Mouse (Mus musculus): ENCODE data around the gene Tex9. TPM values are rescaled to one million over a fixed set of nuclear protein-coding genes. Genes with fewer than 3 reads are reported as not detected.
"Not testable (repeated sequence)": the region's sequence is repeated elsewhere in the genome, so short reads cannot be mapped to it uniquely, and the experiment has no call there.

The Tex9 gene
- polyA plus RNA-seq, 1 experiment from 2014 or later: 48.5 TPM

GRCm38 (mm10) chr9:72467551-72468407 is 24.2 kb downstream of the Tex9 start:
- no peak for ATAC-seq (ENCODE audit: low FRiP score, low TSS enrichment)
- Histone ChIP-seq H3K4me3 (ENCODE audit: low read length) (no peak overlapping the region), H3K9me3 (ENCODE audit: control insufficient read depth, low read length) (no peaks in the 10 kb centered on the region), H3K4me2 (replicated peaks; ENCODE audit: low read depth, low read length) (no peak overlapping the region), H3K27me3 (ENCODE audit: control insufficient read depth, insufficient read depth, low read length) (no peaks in the 10 kb centered on the region), H3K4me1 (ENCODE audit: control insufficient read depth, insufficient read depth, low read length) (no peaks in the 10 kb centered on the region), H3K9ac (ENCODE audit: low read depth, low read length) (no peak overlapping the region), H3K27ac (ENCODE audit: low read depth, low read length) (no peak overlapping the region), H3K36me3 (ENCODE audit: control insufficient read depth, insufficient read depth, low read length) (peaks cover 11% of the 10 kb centered on the region; the same call in 1 of the 2 replicates)
- WGBS: 69% methylated on average over 11 of the region's 11 CpGs

GRCm38 (mm10) chr9:72465754-72466181 is 26.2 kb downstream of the Tex9 start:
- Histone ChIP-seq H3K9ac (ENCODE audit: low read depth, low read length) (no peak overlapping the region), H3K27me3 (ENCODE audit: control insufficient read depth, insufficient read depth, low read length) (no peaks in the 10 kb centered on the region)

GRCm38 (mm10) chr9:72464806-72465205 is 27.2 kb downstream of the Tex9 start:
- no peak for ATAC-seq (ENCODE audit: low FRiP score, low TSS enrichment)

More at GRCm38 (mm10) chr9:72465754-72466181, 26.2 kb downstream of the Tex9 start:
- Histone ChIP-seq H3K27ac (ENCODE audit: low read depth, low read length) (no peak overlapping the region), H3K36me3 (ENCODE audit: control insufficient read depth, insufficient read depth, low read length) (peaks cover 19% of the 10 kb centered on the region), H3K4me1 (ENCODE audit: control insufficient read depth, insufficient read depth, low read length) (no peaks in the 10 kb centered on the region), H3K9me3 (ENCODE audit: control insufficient read depth, low read length) (no peaks in the 10 kb centered on the region), H3K4me2 (replicated peaks; ENCODE audit: low read depth, low read length) (no peak overlapping the region), H3K4me3 (ENCODE audit: low read length) (no peak overlapping the region)
- WGBS: 85% methylated on average over 4 of the region's 4 CpGs
- no peak for ATAC-seq (ENCODE audit: low FRiP score, low TSS enrichment)

GRCm38 (mm10) chr9:72462427-72462826 is 29.6 kb downstream of the Tex9 start:
- H3K9ac ChIP-seq (ENCODE audit: low read depth, low read length): no peak overlapping the region
- H3K36me3 ChIP-seq (ENCODE audit: control insufficient read depth, insufficient read depth, low read length): peaks cover 40% of the 10 kb centered on the region
- no peak overlapping the region for H3K27ac ChIP-seq (ENCODE audit: low read depth, low read length)
- H3K4me2 ChIP-seq (replicated peaks; ENCODE audit: low read depth, low read length): no peak overlapping the region
- no peak overlapping the region for H3K4me3 ChIP-seq (ENCODE audit: low read length)
- no peaks in the 10 kb centered on the region for H3K27me3 ChIP-seq (ENCODE audit: control insufficient read depth, insufficient read depth, low read length)
- no peaks in the 10 kb centered on the region for H3K9me3 ChIP-seq (ENCODE audit: control insufficient read depth, low read length)
- no peaks in the 10 kb centered on the region for H3K4me1 ChIP-seq (ENCODE audit: control insufficient read depth, insufficient read depth, low read length)
- WGBS: 96% methylated on average over 2 of the region's 2 CpGs
- no peak for ATAC-seq (ENCODE audit: low FRiP score, low TSS enrichment)

More at GRCm38 (mm10) chr9:72464806-72465205, 27.2 kb downstream of the Tex9 start:
- Histone ChIP-seq H3K36me3 (ENCODE audit: control insufficient read depth, insufficient read depth, low read length) (peaks cover 28% of the 10 kb centered on the region), H3K27me3 (ENCODE audit: control insufficient read depth, insufficient read depth, low read length) (no peaks in the 10 kb centered on the region), H3K4me1 (ENCODE audit: control insufficient read depth, insufficient read depth, low read length) (no peaks in the 10 kb centered on the region), H3K9ac (ENCODE audit: low read depth, low read length) (no peak overlapping the region), H3K9me3 (ENCODE audit: control insufficient read depth, low read length) (no peaks in the 10 kb centered on the region), H3K27ac (ENCODE audit: low read depth, low read length) (no peak overlapping the region), H3K4me3 (ENCODE audit: low read length) (no peak overlapping the region), H3K4me2 (replicated peaks; ENCODE audit: low read depth, low read length) (no peak overlapping the region)
- WGBS: 100% methylated on average over 1 of the region's 1 CpGs

GRCm38 (mm10) chr9:72460767-72461166 is 31.2 kb downstream of the Tex9 start:
- no peak overlapping the region for H3K4me3 ChIP-seq (ENCODE audit: low read length)
- no peak overlapping the region for H3K4me2 ChIP-seq (replicated peaks; ENCODE audit: low read depth, low read length)
- H3K9ac ChIP-seq (ENCODE audit: low read depth, low read length): no peak overlapping the region
- H3K9me3 ChIP-seq (ENCODE audit: control insufficient read depth, low read length): no peaks in the 10 kb centered on the region
- H3K36me3 ChIP-seq (ENCODE audit: control insufficient read depth, insufficient read depth, low read length): peaks cover 49% of the 10 kb centered on the region
- H3K4me1 ChIP-seq (ENCODE audit: control insufficient read depth, insufficient read depth, low read length): no peaks in the 10 kb centered on the region
- no peaks in the 10 kb centered on the region for H3K27me3 ChIP-seq (ENCODE audit: control insufficient read depth, insufficient read depth, low read length)
- 78% methylated on average over 3 of the region's 3 CpGs for WGBS
- ATAC-seq (ENCODE audit: low FRiP score, low TSS enrichment): no peak
- H3K27ac ChIP-seq (ENCODE audit: low read depth, low read length): no peak overlapping the region

- H3K4me3 ChIP-seq (ENCODE audit: low read length): no peak overlapping the region
- no peaks in the 10 kb centered on the region for H3K4me1 ChIP-seq (ENCODE audit: control insufficient read depth, insufficient read depth, low read length)
- ATAC-seq (ENCODE audit: low FRiP score, low TSS enrichment): no peak
- H3K4me2 ChIP-seq (replicated peaks; ENCODE audit: low read depth, low read length): no peak overlapping the region
- 87% methylated on average over 3 of the region's 3 CpGs for WGBS
- H3K36me3 ChIP-seq (ENCODE audit: control insufficient read depth, insufficient read depth, low read length): peaks cover 47% of the 10 kb centered on the region
- H3K9ac ChIP-seq (ENCODE audit: low read depth, low read length): no peak overlapping the region
- no peak overlapping the region for H3K27ac ChIP-seq (ENCODE audit: low read depth, low read length)
- H3K27me3 ChIP-seq (ENCODE audit: control insufficient read depth, insufficient read depth, low read length): no peaks in the 10 kb centered on the region
- H3K9me3 ChIP-seq (ENCODE audit: control insufficient read depth, low read length): no peaks in the 10 kb centered on the region
Observed at GRCm38 (mm10) chr9:72459703-72460102, 32.3 kb downstream of the Tex9 start.

GRCm38 (mm10) chr9:72458233-72458632 is 33.8 kb downstream of the Tex9 start:
- H3K36me3 ChIP-seq (ENCODE audit: control insufficient read depth, insufficient read depth, low read length): peaks cover 47% of the 10 kb centered on the region
- H3K27ac ChIP-seq (ENCODE audit: low read depth, low read length): no peak overlapping the region
- no peaks in the 10 kb centered on the region for H3K4me1 ChIP-seq (ENCODE audit: control insufficient read depth, insufficient read depth, low read length)
- no peak overlapping the region for H3K4me2 ChIP-seq (replicated peaks; ENCODE audit: low read depth, low read length)
- H3K9me3 ChIP-seq (ENCODE audit: control insufficient read depth, low read length): no peaks in the 10 kb centered on the region
- H3K9ac ChIP-seq (ENCODE audit: low read depth, low read length): no peak overlapping the region
- no peak overlapping the region for H3K4me3 ChIP-seq (ENCODE audit: low read length)
- ATAC-seq (ENCODE audit: low FRiP score, low TSS enrichment): peak; percentile 66; the same call in 1 of the 2 replicates
- 24% methylated on average over 5 of the region's 5 CpGs for WGBS
- H3K27me3 ChIP-seq (ENCODE audit: control insufficient read depth, insufficient read depth, low read length): no peaks in the 10 kb centered on the region

- no peak overlapping the region for H3K27ac ChIP-seq (ENCODE audit: low read depth, low read length)
- H3K9ac ChIP-seq (ENCODE audit: low read depth, low read length): no peak overlapping the region
- H3K27me3 ChIP-seq (ENCODE audit: control insufficient read depth, insufficient read depth, low read length): no peaks in the 10 kb centered on the region
- no peak overlapping the region for H3K4me2 ChIP-seq (replicated peaks; ENCODE audit: low read depth, low read length)
- no peaks in the 10 kb centered on the region for H3K9me3 ChIP-seq (ENCODE audit: control insufficient read depth, low read length)
- no peak for ATAC-seq (ENCODE audit: low FRiP score, low TSS enrichment)
- 63% methylated on average over 1 of the region's 1 CpGs for WGBS
- peaks cover 42% of the 10 kb centered on the region for H3K36me3 ChIP-seq (ENCODE audit: control insufficient read depth, insufficient read depth, low read length)
- no peaks in the 10 kb centered on the region for H3K4me1 ChIP-seq (ENCODE audit: control insufficient read depth, insufficient read depth, low read length)
- no peak overlapping the region for H3K4me3 ChIP-seq (ENCODE audit: low read length)
Observed at GRCm38 (mm10) chr9:72456374-72456773, 35.6 kb downstream of the Tex9 start.

- not testable (repeated sequence) for H3K4me1 ChIP-seq (ENCODE audit: control insufficient read depth, insufficient read depth, low read length); H3K4me2 ChIP-seq (replicated peaks; ENCODE audit: low read depth, low read length); H3K27me3 ChIP-seq (ENCODE audit: control insufficient read depth, insufficient read depth, low read length); H3K9me3 ChIP-seq (ENCODE audit: control insufficient read depth, low read length); H3K9ac ChIP-seq (ENCODE audit: low read depth, low read length); ATAC-seq (ENCODE audit: low FRiP score, low TSS enrichment); H3K4me3 ChIP-seq (ENCODE audit: low read length); H3K27ac ChIP-seq (ENCODE audit: low read depth, low read length)
- H3K36me3 ChIP-seq (ENCODE audit: control insufficient read depth, insufficient read depth, low read length): peaks cover 40% of the 10 kb centered on the region
Observed at GRCm38 (mm10) chr9:72454281-72454680, 37.7 kb downstream of the Tex9 start.

All from kidney, embryonic 14.5 days (tissue).